Mouse (Mus musculus): Measurements from ENCODE around the gene Ubr4.

DNA sequence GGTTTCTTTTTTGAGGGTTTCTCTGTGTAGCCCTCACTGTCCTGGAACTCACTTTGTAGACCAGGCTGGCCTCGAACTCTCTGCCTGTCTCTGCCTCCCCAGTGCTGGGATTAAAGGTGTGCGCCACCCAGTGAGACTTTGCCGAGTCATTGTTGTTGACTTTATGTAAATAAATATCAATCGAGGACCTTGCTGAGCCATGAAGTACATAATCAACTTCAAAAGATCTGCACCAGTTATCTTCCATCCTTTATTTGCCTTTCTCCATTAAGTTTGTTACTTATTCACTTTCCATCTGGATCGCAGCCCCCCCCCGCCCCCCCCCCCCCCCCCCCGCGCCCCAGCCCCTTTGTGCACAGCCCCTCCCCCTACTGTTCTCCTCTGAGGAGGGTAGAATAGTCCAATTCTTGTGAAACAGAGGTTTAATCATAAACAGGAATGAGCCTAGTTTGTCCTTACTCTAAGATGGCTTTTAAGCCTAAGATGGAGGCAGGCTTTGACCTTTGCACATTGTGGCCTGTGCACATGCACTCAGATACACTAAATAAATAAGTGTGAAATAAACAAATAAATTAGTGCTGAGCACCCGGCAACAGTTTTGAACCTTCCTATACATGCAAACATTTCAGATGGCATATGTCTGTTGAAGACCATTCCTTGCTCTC lies 17.6 kb upstream of the Ubr4 start:
- TF ChIP-seq CTCF (IDR thresholded peaks at IDR 0.05) (no peak), POLR2A (IDR thresholded peaks at IDR 0.05; ENCODE audit: insufficient read depth, low read depth, low read length) (no peak), EP300 (IDR thresholded peaks at IDR 0.05; ENCODE audit: insufficient read depth, low read depth, low read length) (no peak)
